9 mouse cellular contexts compared by ENCODE assay signal in the genomic region with DNA sequence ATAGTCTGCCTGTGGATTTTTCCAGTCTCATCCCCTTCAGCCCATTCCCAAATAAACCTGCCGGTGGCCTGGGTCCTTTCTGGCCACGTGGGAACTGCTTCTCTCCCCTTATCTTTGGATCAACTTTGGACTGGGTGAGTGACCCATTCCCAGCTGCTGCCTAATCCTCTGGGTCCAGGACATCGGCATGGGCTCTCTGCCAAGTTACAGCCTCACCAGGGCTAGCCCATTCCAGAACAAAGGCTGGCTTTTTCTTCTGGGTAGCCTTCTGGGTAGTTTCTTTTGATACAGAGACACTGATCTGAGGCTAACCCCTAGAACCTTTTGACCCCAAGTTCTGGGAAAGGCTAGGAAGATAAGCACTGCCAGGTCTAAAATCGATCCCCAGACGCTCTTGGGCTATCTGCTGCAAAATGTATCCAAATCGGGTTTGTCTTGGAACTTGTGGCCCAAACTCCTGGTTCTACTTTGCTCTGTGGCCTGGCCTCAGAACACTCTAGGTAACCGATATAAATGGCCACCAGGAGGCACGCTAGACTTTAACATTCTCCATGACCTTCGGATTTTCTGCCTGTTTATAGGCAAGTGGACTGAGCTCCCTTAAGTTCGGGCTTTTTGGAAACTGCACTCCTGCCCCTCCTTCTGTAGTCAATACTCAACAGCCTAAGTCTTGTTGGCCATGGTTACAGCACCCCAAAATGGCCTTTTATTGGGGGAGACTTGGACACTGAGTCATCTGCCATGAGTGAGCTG. TPM values are rescaled to one million over a fixed set of nuclear protein-coding genes. Genes with fewer than 3 reads are reported as not detected.
DNase-seq lines count a peak whose midpoint lies in the region; ATAC-seq lines count a peak whose summit lies in the region.
"Had no signal": no experiment of that assay in that cellular context is flagged by ENCODE, and none has a peak within 500 bp of the region (broad histone marks: within the 10 kb centered on the region; RNA-seq: fewer than 3 reads in every experiment).

No protein-coding gene starts in this region.

- DNase-seq in kidney, adult 11 months = peak; percentile 41
- DNase-seq in CD4-positive, CD25-positive, alpha-beta regulatory T cell, adult 2 months (ENCODE audit: low read depth, low spot score) = peak; percentile 67
- peak; percentile 47 for DNase-seq in ZHBTc4 (ENCODE audit: low read depth, low spot score)
- DNase-seq in kidney, postnatal 25 days = peak; percentile 58 to 70
- DNase-seq in cerebellum, adult 8-10 months = no peak
- DNase-seq in gastrocnemius, postnatal 25 days = no peak

- WGBS in kidney, embryonic 15.5 days = 62% methylated on average over 10 of the region's 10 CpGs

- H3K36me3 ChIP-seq in kidney, embryonic 15.5 days = no peaks in the 10 kb centered on the region
- H3K36me3 ChIP-seq: limb, embryonic 15.5 days had no signal

- no peaks in the 10 kb centered on the region for H3K4me1 ChIP-seq in kidney, embryonic 15.5 days
- H3K4me1 ChIP-seq: limb, embryonic 15.5 days had no signal

- no peak overlapping the region for H3K9ac ChIP-seq in kidney, embryonic 15.5 days
- H3K9ac ChIP-seq: limb, embryonic 15.5 days had no signal

- H3K4me2 ChIP-seq in kidney, embryonic 15.5 days = no peak overlapping the region
- H3K4me2 ChIP-seq: limb, embryonic 15.5 days had no signal

- ATAC-seq in kidney, embryonic 15.5 days (replicated peaks; ENCODE audit: low FRiP score) = no peak
- ATAC-seq in megakaryocyte, adult 5-6 weeks (ENCODE audit: poor library complexity, severe bottlenecking) = no peak

- H3K4me3 ChIP-seq in kidney, embryonic 15.5 days (replicated peaks) = no peak overlapping the region
- H3K4me3 ChIP-seq: limb, embryonic 15.5 days had no signal

- no peaks in the 10 kb centered on the region for H3K27me3 ChIP-seq in kidney, embryonic 15.5 days
- H3K27me3 ChIP-seq: limb, embryonic 15.5 days had no signal

- H3K27ac ChIP-seq in kidney, embryonic 15.5 days = no peak overlapping the region
- H3K27ac ChIP-seq: limb, embryonic 15.5 days had no signal

- H3K9me3 ChIP-seq in kidney, embryonic 15.5 days (replicated peaks) = no peaks in the 10 kb centered on the region
- H3K9me3 ChIP-seq: limb, embryonic 15.5 days had no signal

RNA-seq across cellular contexts. Expression of a gene that starts 9.8 kb away (rescaled TPM):
- 7.7 and 8.4 TPM in 2 replicates for polyA plus RNA-seq in kidney, embryonic 15.5 days (2015; fragmentation: Nextera tagmentation; extraction: Ambion mirVana)
- 3.8 TPM in 2 replicates for total RNA-seq in megakaryocyte, adult 5-6 weeks (2015)
- 3.1 and 3.8 TPM in 2 replicates for total RNA-seq in megakaryocyte, adult 5-6 weeks (2017)
- total RNA-seq in gastrocnemius, postnatal 25 days (2021) = 1 to 10 TPM; 7.5 to 9.2 TPM

Comparison
In these comparisons a context has a peak if more than half of its experiments do, and no peak if none do; other contexts are left out.
1. DNase-seq: peak in kidney, adult 11 months (single experiment), CD4-positive, CD25-positive, alpha-beta regulatory T cell, adult 2 months (single experiment), ZHBTc4 (single experiment) and kidney, postnatal 25 days (2 of 2); none in cerebellum, adult 8-10 months (single experiment) and gastrocnemius, postnatal 25 days (single experiment).